Mouse (Mus musculus) ovary, postnatal 36 days (tissue): Measurements from ENCODE around the gene Tcf23.
"Not testable (repeated sequence)": the region's sequence is repeated elsewhere in the genome, so short reads cannot be mapped to it uniquely, and the experiment has no call there.

Experiments used
- DNase-seq: peaks from one replicate; pipeline ENCODE4 v3.0.0; 2022; ENCODE audit warnings: low spot score, mixed read lengths

Gene Tcf23

GRCm38 (mm10) chr5:30994910-30995635, 26.6 kb downstream of the Tcf23 start:
- no peak for DNase-seq

GRCm38 (mm10) chr5:30998306-30998705, 29.8 kb downstream of the Tcf23 start:
- peak; percentile 25 for DNase-seq

- DNase-seq = no peak
These were observed 30.9 kb downstream of the Tcf23 start for GRCm38 (mm10) chr5:30999324-30999723.

GRCm38 (mm10) chr5:31000122-31000521, 31.7 kb downstream of the Tcf23 start:
- DNase-seq = no peak

GRCm38 (mm10) chr5:31000993-31001392, 32.5 kb downstream of the Tcf23 start:
- no peak for DNase-seq

GRCm38 (mm10) chr5:31001560-31001959, 33.1 kb downstream of the Tcf23 start:
- no peak for DNase-seq

GRCm38 (mm10) chr5:31004184-31004583, 35.7 kb downstream of the Tcf23 start:
- peak; percentile 85 for DNase-seq

- no peak for DNase-seq
These were observed 44.3 kb downstream of the Tcf23 start for GRCm38 (mm10) chr5:31012737-31013136.

GRCm38 (mm10) chr5:31015913-31016312, 47.5 kb downstream of the Tcf23 start:
- DNase-seq = no peak

- not testable (repeated sequence) for DNase-seq
These were observed 53.3 kb downstream of the Tcf23 start for GRCm38 (mm10) chr5:31021790-31022189.

- DNase-seq = no peak
These were observed 54.2 kb downstream of the Tcf23 start for GRCm38 (mm10) chr5:31022690-31023089.

- no peak for DNase-seq
These were observed 54.8 kb downstream of the Tcf23 start for GRCm38 (mm10) chr5:31023254-31023653.

- DNase-seq = no peak
These were observed 56.2 kb downstream of the Tcf23 start for GRCm38 (mm10) chr5:31024641-31025040.
